Mouse (Mus musculus) kidney, adult 18-20 months (tissue): ENCODE data around the gene Serpinb3b.
A peak's percentile ranks its signal among the peaks of the same experiment; 100 is the strongest.
"Not testable (repeated sequence)": the region's sequence is repeated elsewhere in the genome, so short reads cannot be mapped to it uniquely, and the experiment has no call there.

ENCODE experiments used
- DNase-seq: peaks from one replicate; pipeline ENCODE4 v3.0.0; 2021

Gene Serpinb3b

DNA sequence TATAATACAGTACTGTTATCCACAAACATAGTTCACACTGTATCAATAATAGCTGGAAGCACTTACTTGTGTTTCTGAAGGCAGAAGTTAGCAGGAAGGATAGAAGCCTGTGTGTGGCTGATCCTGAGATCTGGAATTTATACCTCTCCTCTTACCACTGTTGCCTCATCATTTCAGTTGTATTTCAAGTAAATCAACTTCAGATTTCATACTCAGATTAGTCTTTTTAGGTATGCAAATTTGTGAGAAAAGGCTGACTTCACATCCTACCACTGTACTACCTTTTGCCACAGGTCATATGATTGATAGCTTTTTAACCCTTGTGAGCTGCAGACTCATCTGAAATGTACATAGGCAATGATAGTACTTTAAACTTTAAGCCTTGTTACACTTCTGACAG is at the start of gene Serpinb3b, which contains the start of gene Serpinb3c:
Serpinb3b (minus strand) TSS at position 101 of the 400 bp plus-strand sequence.
Serpinb3c (minus strand) TSS at position 111 of the 400 bp plus-strand sequence.
- not testable (repeated sequence) for DNase-seq

DNA sequence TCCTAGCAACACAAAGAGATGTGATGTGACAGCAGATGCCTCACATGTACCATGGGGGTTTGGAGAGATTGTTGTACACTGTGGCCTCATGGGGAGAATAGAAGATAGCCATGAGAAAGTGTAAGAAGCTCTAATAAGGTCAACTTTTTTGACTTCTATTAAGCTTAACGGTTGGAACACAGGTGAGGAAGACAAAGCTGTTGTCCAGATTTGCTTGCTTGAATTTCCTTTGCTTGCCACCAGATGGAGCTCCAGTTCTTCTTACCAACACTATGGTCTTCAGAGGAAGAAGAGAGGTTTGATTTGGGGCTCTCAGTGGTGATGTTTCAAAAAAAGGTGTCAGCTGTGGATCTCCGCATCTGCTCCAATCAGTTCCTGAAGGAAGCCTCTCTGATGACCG is 35.0 kb downstream of the Serpinb3b start:
- peak; percentile 5 for DNase-seq

DNA sequence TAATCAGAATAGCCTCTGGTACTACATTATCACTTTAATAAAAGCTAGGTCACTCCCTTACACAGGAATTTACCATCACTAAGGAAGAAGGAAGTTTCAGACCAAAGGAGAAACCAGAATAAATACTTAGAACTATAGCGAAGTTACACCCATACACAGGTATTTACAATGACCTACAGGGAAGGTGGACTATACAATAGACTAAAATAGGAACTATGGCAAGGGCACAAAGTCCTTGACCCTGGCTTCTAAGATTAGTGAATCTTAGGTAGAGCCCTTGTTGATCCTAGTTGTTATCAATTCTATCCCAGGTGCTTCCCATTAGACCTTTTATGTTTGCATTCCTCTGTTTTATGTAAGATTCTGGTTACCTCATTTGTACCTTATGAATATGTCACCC is 60.9 kb downstream of the Serpinb3b start:
- DNase-seq, result not testable (repeated sequence)

DNA sequence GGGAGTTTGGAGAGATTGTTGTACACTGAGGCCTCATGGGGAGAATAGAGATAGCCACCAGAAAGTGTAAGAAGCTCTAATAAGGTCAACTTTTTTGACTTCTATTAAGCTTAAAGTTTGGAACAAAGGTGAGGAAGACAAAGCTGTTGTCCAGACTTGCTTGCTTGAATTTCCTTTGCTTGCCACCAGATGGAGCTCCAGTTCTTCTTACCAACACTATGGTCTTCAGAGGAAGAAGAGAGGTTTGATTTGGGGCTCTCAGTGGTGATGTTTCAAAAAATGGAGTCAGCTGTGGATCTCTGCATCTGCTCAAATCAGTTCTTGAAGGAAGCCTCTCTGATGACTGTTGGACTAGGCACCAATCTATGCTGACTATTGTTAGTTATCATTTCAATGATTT is 150.7 kb downstream of the Serpinb3b start:
- not testable (repeated sequence) for DNase-seq
